Mouse (Mus musculus) left cerebral cortex, postnatal 14 days (tissue): Measurements from ENCODE around the gene Npepps. TPM values are rescaled to one million over a fixed set of nuclear protein-coding genes. Genes with fewer than 3 reads are reported as not detected.
"Not testable (repeated sequence)": the region's sequence is repeated elsewhere in the genome, so short reads cannot be mapped to it uniquely, and the experiment has no call there.

Experiments used
- DNase-seq, 2 experiments: peaks; one replicate each; pipeline ENCODE4 v3.0.0; 2021 to 2022; ENCODE audit warnings: low spot score in 2 of 2, mixed read lengths in 1 of 2
- intact Hi-C: fragments of 180-260 bp; cut with DNase I; formaldehyde crosslinking; loops from one replicate; pipeline ENCODE4 v1.15.1; 2025
- total RNA-seq, 2 experiments: library from RNA; stranded (reverse); gene quantifications; 2 replicates each; pipeline ENCODE4 v1.2.3; 2021

Gene Npepps
- total RNA-seq, 2 experiments from 2014 or later = 134 to 144 TPM

- DNase-seq = peak; percentile 41 to 77
Observed at GRCm38 (mm10) chr11:97302231-97302781, 21.9 kb upstream of the Npepps start.

DNA sequence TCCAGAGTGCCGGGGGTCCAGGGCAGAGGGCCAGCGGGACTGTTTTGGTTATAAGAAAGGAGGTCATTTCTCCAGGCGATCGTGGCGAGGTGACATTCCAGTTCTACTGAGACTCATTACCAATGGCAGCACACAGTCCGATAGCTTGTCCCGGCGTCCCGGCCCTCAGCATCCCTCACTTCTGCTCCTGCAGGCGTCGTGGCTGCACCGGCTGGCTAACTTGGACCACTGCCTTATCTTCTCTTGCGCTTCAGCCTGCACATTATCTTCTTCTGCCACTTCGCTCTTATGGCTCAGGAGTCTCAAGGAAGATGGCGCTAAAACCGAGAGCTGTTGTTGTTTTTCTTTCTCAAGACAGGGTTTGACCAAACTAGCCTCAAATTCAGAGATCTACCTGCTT lies 21.0 kb upstream of the Npepps start:
- intact Hi-C loops = no loop called here
- DNase-seq = no peak

More at GRCm38 (mm10) chr11:97302231-97302781, 21.9 kb upstream of the Npepps start:
- intact Hi-C loops = no loop called here

DNA sequence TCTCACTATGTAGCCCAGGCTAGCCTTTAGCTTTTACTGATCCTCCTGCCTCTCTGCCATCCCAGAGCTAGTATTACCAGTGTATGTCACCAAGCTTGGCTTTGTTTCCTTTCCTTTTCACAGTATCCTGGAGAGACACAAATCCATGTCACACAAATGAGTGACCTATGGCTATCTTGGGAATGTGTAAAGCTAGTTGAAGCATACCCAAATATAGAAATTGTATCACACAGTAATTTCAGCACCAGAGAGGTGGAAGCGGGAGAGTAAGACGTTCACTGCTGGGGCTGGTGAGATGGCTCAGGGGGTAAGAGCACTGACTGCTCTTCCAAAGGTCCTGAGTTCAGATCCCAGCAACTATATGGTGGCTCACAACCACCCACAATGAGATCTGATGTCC lies 19.5 kb upstream of the Npepps start:
- DNase-seq = no peak
- intact Hi-C loops = no loop called here

- intact Hi-C loops = no loop called here
- DNase-seq = no peak
Observed at GRCm38 (mm10) chr11:97296542-97296941, 16.1 kb upstream of the Npepps start.

DNA sequence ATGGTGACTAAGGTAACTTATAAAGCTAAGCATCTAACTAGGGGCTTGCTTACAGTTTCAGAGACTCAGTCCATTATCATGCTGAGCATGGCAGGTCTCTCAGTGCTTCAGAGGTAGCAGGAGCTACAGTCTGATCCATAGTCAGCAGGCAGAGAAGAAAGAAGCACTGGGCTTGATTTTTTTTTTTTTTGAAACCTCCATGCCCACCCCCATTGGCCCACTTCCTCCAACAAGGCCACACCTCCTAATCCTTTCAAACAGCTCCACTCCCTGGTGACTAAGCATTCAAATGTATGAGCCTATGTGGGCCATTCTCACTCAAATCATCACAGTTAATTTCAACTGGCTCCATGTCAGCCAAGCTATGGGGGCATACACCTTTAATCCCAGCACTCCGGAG lies 12.3 kb upstream of the Npepps start:
- intact Hi-C loops = no loop called here

GRCm38 (mm10) chr11:97289276-97290230 lies 9.1 kb upstream of the Npepps start:
- intact Hi-C loops = no loop called here
- DNase-seq = peak; percentile 22 to 57

More for the DNA sequence above, 12.3 kb upstream of the Npepps start:
- DNase-seq = no peak

DNA sequence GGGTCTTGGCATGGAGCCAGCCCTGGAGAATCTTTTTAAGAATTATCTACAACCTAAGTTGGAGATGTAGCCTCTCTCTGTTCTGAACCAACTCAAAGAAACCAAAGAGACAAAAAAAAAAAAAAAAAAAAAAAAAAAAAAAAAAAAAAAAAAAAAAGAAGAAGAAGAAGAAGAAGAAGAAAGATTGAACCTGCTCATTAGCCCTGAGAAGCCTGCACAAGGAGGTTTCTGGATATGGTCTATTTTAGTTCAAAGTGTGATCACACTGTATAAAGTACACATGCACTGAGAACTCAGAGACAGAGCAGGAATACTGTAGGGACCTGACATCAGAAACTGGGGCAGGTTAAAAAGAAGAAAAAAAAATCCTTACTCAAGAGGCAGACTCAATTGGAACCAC lies 7.2 kb upstream of the Npepps start:
- no peak for DNase-seq
- intact Hi-C loops = no loop called here

- intact Hi-C loops = no loop called here
- no peak for DNase-seq
Observed at GRCm38 (mm10) chr11:97286973-97287372, 6.5 kb upstream of the Npepps start.

- DNase-seq = no peak
- intact Hi-C loops = no loop called here
Observed at GRCm38 (mm10) chr11:97285852-97286775, 5.7 kb upstream of the Npepps start.

- intact Hi-C loops = no loop called here
- DNase-seq = no peak
Observed at GRCm38 (mm10) chr11:97284854-97285253, 4.4 kb upstream of the Npepps start.

- DNase-seq = no peak
- intact Hi-C loops = no loop called here
Observed at GRCm38 (mm10) chr11:97282179-97282578, 1.7 kb upstream of the Npepps start.

DNA sequence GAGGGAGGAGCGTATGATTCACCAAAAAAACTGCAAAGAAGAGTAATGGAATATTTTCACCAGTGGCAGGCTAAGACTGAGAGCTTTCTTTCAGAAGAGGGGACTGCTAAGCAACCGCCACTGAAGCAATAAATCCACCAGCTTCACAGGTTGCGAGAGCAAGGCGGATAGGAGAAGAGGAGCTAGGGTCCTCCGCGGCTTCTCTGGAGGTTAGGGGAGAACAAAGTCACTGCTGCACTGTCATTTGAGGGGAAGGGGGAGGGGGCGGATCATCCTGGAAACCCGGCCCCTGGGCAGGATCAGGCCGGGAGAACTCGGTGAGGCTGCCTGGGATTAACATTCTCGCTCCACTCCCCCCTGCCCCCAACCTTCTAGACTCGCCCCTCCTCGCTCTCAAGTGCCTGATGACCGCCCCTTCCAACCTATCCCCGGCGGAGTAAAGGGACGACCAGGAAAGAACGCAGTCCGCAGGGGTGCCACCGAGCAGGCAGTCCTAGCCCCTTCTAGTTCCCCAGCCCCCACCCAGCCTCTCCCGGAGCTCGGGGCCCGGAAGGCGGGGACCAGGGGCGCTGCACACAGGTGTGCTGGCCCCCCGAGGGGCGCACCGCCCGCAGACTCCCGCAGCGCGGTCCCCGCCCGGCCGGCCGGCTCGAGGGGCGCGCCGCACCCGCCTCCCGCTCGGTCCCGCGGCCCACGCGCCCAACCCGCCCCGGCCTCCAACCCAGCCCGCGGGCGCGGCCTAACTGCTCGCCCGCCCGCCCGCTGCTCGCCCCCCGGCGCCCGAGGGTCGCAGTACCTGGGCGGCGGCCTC lies 828 bp downstream of the Npepps start:
- intact Hi-C loops = loop anchor here (2.0 kb wide), 1 partner anchor 31 kb away; no protein-coding TSS in a partner anchor
- peak; percentile 35 to 48 for DNase-seq

DNA sequence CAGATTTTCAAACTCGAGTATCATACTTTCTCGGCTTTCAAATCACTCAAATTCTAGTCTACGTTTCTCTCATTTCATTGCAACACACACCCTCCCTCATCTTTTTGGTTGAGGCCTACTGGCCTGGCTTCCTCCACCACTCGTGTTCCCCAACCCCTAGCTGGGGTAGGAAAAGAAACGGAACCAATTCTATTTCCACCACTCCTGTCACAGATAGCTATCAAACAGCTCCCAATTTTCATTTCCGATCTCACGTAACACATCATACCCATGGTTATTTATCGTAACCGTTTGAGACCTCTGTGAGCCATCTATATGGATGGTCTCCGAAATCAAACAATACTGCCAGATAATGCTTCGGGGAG lies 1.4 kb downstream of the Npepps start:
- no peak for DNase-seq
- intact Hi-C loops = loop anchor here (2.0 kb wide), 1 partner anchor 32 kb away; no protein-coding TSS in a partner anchor

- no peak for DNase-seq
- intact Hi-C loops = loop anchor here (2.0 kb wide), 1 partner anchor 32 kb away; no protein-coding TSS in a partner anchor
Observed at GRCm38 (mm10) chr11:97278456-97278855, 2.0 kb downstream of the Npepps start.

GRCm38 (mm10) chr11:97277166-97277565 lies 3.3 kb downstream of the Npepps start:
- no peak for DNase-seq
- intact Hi-C loops = no loop called here

DNA sequence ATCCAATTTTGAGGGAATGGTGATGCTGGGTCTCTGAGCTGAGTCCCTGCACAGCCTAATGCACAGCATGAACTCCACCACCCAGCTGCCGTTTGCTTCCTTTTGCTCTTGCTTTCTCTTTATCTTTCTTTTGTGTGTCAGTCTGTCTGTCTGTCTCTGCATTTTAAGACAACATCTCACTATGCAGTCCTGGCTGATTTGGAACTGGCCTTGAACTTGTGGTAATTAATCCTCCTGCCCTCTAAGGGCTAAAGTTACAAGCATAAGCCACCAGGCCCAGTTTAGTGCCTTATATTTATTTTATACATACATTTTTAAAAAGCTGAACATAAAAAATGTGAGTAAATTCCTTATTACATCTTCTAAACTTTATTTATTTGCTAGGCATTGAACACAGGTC lies 4.4 kb downstream of the Npepps start:
- intact Hi-C loops = no loop called here
- DNase-seq = no peak

DNA sequence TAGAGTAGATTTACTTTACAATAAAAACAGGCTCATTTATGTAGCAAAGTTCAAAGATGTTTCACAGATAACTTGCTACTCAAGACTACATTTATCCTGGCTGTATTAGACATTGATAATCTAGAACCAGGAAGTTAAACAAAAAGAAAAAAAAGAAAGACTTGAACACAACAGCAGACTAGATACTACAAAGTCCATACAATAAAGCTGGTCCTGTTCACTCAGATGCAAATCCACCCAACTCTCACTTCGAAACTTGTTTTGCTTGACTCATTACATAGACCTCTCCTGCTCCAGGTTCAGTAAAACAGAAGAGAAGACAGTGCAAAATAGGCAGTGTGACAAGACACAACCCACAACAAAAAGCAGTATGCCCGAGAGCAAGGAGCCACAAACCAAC lies 5.1 kb downstream of the Npepps start:
- DNase-seq = no peak
- intact Hi-C loops = no loop called here

- intact Hi-C loops, DNase-seq: not testable (repeated sequence)
Observed at GRCm38 (mm10) chr11:97274947-97275346, 5.5 kb downstream of the Npepps start.

DNA sequence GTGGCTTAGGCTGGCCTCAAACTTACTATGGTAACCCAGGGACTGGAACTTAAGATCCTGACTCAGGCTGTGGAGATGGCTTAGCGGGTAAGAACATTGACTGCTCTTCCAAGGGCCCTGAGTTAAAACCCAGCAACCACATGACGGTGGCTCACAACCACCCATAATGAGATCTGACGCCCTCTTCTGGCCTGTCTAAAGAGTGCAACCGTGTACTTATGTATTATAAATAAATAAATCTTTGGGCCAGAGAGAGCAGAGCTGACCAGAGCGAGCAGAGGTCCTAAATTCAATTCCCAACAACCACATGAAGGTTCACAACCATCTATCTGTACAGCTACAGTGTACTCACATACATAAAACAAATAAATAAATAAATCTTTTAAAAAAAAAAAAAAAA lies 6.8 kb downstream of the Npepps start:
- intact Hi-C loops = no loop called here
- DNase-seq = no peak
